Mouse (Mus musculus) v-Abl transformed pro-B cells (cell line): ENCODE results near the gene Nipsnap2.
"Not testable (repeated sequence)": the region's sequence is repeated elsewhere in the genome, so short reads cannot be mapped to it uniquely, and the experiment has no call there.

ENCODE experiments used
- in situ Hi-C, 2 experiments: fragments of 400-800 bp; cut with MboI; formaldehyde crosslinking; loops; one replicate each; pipeline ENCODE4 v1.15.1; 2025; ENCODE audit not compliant: unreplicated experiment in 2 of 2

Gene Nipsnap2

DNA sequence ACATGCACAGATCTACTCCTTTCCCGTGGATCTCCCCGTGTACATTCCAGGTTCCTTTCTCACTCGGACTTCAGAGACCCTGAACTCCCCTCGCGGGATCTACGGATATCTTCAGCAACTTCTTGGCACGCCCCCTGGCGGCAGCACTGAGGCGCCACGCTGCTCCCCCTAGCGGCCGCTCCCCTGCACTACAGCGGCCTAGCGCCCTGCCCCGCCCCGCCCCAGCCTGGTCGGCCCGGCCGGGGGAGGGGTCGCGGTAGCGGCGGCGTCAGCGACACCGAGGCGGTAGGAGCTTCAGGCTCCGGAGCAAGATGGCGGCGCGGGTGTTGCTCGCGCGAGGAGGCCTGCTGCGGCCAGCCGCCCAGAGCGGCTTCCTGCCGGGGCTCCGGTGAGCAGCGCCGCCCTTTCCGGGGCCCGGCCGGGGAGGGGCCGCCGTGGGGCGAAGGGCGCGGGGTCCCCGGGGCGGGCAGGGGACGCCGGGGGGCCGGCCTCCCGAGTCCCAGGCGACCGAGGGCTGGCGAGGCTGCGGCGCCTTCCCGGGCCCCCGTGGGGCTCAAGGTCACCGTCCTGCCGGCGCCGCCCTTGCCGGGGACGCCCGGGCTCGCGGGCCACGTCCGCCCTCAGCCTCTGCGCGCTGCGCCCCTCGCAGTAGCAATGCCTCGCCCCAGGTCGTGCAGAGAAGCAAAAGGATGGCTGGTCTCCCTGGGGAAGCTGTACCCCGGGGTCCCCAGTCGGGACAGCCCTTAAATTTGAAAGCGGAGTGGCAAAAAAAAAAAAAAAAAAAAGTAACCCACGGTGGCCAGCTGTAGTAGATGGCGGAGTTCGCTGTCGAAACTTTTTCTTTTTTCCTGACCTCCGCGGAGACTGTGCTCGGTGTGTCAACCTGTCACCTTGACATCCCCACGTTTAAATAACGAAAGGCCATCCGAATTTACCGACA, at the start of gene Nipsnap2:
Gene Nipsnap2, plus strand, starts transcription at position 230 of the 940 bp plus-strand sequence.
- in situ Hi-C loops, result loop anchor here (5.0 to 10.0 kb wide), 4 partner anchors 223 to 713 kb away; partner anchors contain the start of genes Ran (in 1 of the 2), Sbds (in 1 of the 2), Sfswap (in 1 of the 2) and Tyw1 (in 1 of the 2)

- in situ Hi-C loops, result not testable (repeated sequence)
Observed at GRCm38 (mm10) chr5:129685141-129685540, 39.7 kb upstream of the Nipsnap2 start.

DNA sequence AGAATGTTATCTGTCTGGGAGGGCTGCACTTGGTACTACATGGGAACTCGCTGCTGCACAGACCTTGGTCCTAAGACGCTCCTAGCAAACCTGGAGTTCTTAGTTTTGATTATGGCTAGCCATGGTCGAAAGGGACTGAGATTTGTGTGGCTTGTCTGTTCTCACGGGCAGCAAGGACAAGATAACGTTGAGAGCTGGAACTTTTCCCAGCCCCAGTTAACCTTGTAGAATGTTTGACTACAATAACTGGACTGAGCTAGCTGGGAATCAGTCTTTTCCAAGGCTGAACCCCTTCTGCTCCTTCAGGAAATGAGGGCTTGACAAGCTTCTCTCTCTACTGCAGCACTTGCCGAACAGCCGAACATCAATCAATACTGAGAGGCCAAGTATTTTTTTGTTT, 37.2 kb upstream of the Nipsnap2 start:
- in situ Hi-C loops, result no loop called here

- in situ Hi-C loops, result no loop called here
Observed at GRCm38 (mm10) chr5:129690528-129690927, 34.3 kb upstream of the Nipsnap2 start.

- in situ Hi-C loops, result no loop called here
Observed at GRCm38 (mm10) chr5:129700506-129700905, 24.4 kb upstream of the Nipsnap2 start.

GRCm38 (mm10) chr5:129701706-129702105, 23.2 kb upstream of the Nipsnap2 start:
- in situ Hi-C loops, result no loop called here

DNA sequence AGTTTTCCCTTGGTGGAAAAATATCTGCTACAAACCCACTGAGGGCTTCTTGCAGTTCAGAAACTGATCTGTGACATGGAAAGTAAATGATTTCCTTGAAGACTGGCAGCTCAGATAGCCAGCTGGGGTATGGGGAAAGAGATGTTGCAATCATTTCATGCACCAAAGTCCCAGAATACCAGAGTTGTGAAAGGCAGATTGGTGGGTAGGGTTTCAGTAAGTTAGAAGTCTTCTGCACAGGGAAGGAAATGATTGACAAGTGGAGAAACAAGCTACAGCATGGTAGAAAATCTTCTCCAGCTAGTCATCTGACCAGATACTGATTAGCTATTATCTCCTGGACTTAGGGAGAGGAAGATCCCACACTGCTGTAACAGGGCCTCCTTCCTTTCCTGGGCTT, 21.5 kb upstream of the Nipsnap2 start:
- in situ Hi-C loops, result no loop called here

GRCm38 (mm10) chr5:129708412-129708811, 16.5 kb upstream of the Nipsnap2 start, which contains the start of gene Sept14:
Gene Sept14, minus strand, starts transcription at chr5:129708512.
- in situ Hi-C loops, result no loop called here

DNA sequence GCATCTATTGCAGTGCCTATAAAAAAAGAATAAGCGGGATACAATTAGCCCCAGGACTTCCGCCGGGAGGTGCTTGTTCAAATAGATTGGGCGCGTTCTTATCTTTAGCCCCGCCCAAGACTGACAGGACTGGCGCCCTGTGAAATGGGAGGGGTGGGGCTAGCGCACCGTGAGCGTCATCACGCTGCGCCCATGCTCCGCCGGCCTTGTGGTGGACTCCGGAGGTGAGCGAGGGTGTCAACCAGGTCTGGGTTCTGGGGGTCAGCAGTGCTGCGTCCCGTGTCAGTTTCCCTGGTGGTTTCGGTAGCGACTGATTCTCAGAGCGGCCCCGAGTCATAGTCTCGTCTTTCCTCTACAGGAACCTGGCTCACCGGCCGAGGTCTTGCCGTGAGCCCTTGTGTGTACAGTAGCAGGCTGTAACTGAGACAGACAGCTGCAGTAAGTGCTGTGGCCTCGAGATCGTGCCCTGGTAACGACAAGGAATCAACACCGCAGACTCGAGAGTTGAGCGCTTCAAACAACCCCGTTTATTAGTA, 9.5 kb upstream of the Nipsnap2 start, which contains the start of gene Mrps17:
Gene Mrps17, plus strand, starts transcription at position 172 of the 536 bp plus-strand sequence.
- in situ Hi-C loops, result loop anchor here in 1 of 2 experiments (5.0 to 10.0 kb wide), 2 partner anchors 211 to 542 kb away; partner anchors contain the start of genes Sbds, Sfswap and Tyw1

GRCm38 (mm10) chr5:129717016-129717415, 7.8 kb upstream of the Nipsnap2 start:
- in situ Hi-C loops, result loop anchor here in 1 of 2 experiments (5.0 to 10.0 kb wide), 2 partner anchors 212 to 540 kb away; partner anchors contain the start of genes Sbds, Sfswap and Tyw1

- in situ Hi-C loops, result loop anchor here (5.0 to 10.0 kb wide), 4 partner anchors 218 to 708 kb away; partner anchors contain the start of genes Ran (in 1 of the 2), Sbds (in 1 of the 2), Sfswap (in 1 of the 2) and Tyw1 (in 1 of the 2)
Observed at GRCm38 (mm10) chr5:129720176-129720575, 4.7 kb upstream of the Nipsnap2 start.

- in situ Hi-C loops, result loop anchor here (5.0 to 10.0 kb wide), 4 partner anchors 222 to 712 kb away; partner anchors contain the start of genes Ran (in 1 of the 2), Sbds (in 1 of the 2), Sfswap (in 1 of the 2) and Tyw1 (in 1 of the 2)
Observed at GRCm38 (mm10) chr5:129724268-129724667, 595 bp upstream of the Nipsnap2 start.

DNA sequence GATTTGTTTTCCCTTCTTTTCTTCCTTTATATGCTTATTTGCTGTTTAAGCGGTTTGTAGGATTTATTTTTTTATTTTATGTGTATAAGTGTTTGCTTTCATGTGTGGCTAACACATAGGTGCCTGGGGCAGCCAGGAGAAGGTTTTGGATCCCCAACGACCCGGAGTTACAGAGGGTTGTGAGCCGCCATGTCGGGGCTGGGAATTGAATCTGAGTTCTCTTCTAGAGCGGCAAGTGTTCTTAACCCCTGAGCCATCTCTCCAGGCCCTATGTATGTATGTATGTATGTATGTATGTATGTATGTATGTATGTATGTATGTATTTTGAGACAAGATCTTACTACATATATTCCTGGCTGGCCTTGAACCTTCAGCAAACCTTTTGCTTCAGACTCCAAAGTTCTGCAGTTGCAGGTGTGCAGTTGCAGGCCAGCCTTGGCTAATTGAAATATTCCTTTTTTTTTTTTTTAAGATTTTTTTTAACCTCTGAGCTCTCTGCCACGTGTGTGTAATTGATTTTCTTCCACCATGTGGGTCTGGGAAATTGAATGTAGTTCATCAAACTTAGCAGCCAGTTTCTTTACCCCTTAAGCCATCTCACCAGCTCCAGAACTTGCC, 1.0 kb downstream of the Nipsnap2 start:
- in situ Hi-C loops, result loop anchor here in 1 of 2 experiments (10.0 kb wide), 1 partner anchor 529 kb away; the partner anchor contains the start of genes Sbds and Tyw1

GRCm38 (mm10) chr5:129726784-129727183, 1.9 kb downstream of the Nipsnap2 start:
- in situ Hi-C loops, result loop anchor here in 1 of 2 experiments (10.0 kb wide), 1 partner anchor 528 kb away; the partner anchor contains the start of genes Sbds and Tyw1

DNA sequence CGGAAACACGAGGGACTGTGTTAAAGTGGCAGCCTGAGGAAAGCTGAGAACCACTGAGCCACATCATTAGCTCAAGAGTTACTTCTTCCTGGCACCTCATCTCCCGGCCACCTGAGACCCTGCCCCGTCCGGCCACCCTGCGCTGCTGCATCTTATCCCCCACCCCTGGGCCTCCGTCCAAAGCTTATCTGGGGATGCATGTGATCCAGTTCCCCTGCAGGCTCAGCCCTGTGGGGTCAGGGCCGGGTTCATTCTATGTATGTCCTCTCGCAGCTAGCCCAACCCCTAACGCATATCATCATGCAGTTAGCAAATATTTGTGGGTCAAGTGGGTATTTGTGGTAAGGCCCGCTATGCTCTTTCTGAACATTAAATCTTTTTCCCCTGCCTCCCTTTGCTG, 4.4 kb downstream of the Nipsnap2 start:
- in situ Hi-C loops, result loop anchor here in 1 of 2 experiments (10.0 kb wide), 1 partner anchor 526 kb away; the partner anchor contains the start of genes Sbds and Tyw1

DNA sequence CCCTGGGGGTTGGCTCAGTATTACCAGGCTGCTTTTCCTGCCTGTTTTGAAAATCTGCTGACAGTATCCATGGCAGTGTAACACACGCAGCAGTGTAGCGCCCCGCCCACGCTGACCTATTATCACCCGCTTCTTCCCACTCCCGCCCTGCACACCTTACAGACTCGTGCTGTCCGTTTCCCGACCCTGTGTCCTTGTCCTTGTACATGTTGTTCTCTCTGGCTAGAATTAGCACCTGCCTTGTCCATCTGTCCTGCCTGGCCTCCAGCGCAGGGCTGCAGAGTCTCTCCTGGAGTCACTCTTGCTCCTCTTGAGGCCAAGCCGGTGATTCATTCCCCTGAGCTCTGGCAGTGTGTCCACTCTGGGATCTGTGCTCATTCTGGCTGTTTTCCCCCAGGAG, 5.5 kb downstream of the Nipsnap2 start:
- in situ Hi-C loops, result no loop called here

DNA sequence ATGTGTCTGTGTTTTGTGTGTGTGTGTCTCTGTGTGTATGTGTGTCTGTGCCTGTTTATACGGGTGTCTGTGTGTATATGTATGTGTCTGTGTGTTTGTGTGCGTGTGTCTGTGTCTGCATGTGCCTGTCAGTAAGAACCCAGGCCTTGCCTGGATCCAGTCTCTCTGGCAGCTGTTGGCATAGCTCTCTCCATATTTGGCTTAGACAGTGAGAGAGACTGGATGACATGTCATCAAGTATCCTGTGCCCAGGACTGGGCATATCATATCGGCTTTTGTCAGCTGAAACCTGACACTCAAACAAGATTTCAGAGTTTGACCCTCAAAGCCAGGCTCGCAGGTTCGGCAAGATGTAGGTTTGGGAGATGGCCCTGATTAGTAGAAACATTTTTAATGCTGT, 6.2 kb downstream of the Nipsnap2 start:
- in situ Hi-C loops, result no loop called here

DNA sequence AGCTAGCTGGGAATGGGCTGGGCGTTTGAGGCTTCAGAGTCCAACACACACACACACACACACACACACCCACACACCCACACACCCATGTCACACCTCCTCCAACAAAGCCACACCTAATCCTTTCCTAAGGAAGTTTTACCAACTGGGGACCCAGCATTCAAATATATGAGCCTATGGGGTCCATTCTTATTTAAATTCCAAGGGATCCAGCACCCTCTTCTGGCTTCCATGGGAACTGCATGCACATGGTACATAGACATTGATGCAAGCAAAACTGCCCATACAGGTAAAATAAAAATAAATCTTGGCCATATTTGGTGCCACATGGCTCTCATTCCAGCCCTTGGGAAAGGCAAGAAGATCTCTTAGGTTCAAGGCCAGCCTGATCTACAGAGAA, 16.1 kb downstream of the Nipsnap2 start:
- in situ Hi-C loops, result loop anchor here (5.0 kb wide), 1 partner anchor 129 kb away; no protein-coding TSS in a partner anchor

- in situ Hi-C loops, result loop anchor here (5.0 kb wide), 1 partner anchor 131 kb away; no protein-coding TSS in a partner anchor
Observed at GRCm38 (mm10) chr5:129742903-129743488, 18.1 kb downstream of the Nipsnap2 start.
